Mouse (Mus musculus) cerebellum, postnatal 10 days (tissue): ENCODE data around the gene Phyhipl.

Experiments
- DNase-seq, 2 experiments: peaks; one replicate each; pipeline ENCODE4 v3.0.0; 2021; ENCODE audit warnings: mixed read lengths in 2 of 2

The Phyhipl gene

GRCm38 (mm10) chr10:70631142-70631541, 24.6 kb downstream of the Phyhipl start:
- DNase-seq = no peak

- DNase-seq = no peak
Measured at GRCm38 (mm10) chr10:70623461-70623860, 32.3 kb downstream of the Phyhipl start.

GRCm38 (mm10) chr10:70616377-70616776, 39.4 kb downstream of the Phyhipl start:
- no peak for DNase-seq

GRCm38 (mm10) chr10:70611633-70612032, 44.1 kb downstream of the Phyhipl start:
- no peak for DNase-seq

GRCm38 (mm10) chr10:70599925-70600305, 55.9 kb downstream of the Phyhipl start:
- DNase-seq = no peak

- DNase-seq = peak; percentile 99 to 100
Measured at GRCm38 (mm10) chr10:70599126-70599924, 56.4 kb downstream of the Phyhipl start.

- peak; percentile 83 to 85 for DNase-seq
Measured at GRCm38 (mm10) chr10:70598516-70599125, 57.1 kb downstream of the Phyhipl start.

GRCm38 (mm10) chr10:70598081-70598515, 57.7 kb downstream of the Phyhipl start:
- DNase-seq = peak; percentile 41 to 47

GRCm38 (mm10) chr10:70594007-70594406, 61.8 kb downstream of the Phyhipl start:
- peak; percentile 74 for DNase-seq

- no peak for DNase-seq
Measured at GRCm38 (mm10) chr10:70586876-70587405, 68.8 kb downstream of the Phyhipl start.

GRCm38 (mm10) chr10:70584171-70584570, 71.6 kb downstream of the Phyhipl start:
- no peak for DNase-seq

GRCm38 (mm10) chr10:70581556-70582211, 74.1 kb downstream of the Phyhipl start:
- DNase-seq = peak; percentile 34 to 49

GRCm38 (mm10) chr10:70563636-70564035, 92.1 kb downstream of the Phyhipl start:
- peak; percentile 89 to 92 for DNase-seq

GRCm38 (mm10) chr10:70552531-70552930, 103.2 kb downstream of the Phyhipl start:
- no peak for DNase-seq

GRCm38 (mm10) chr10:70542857-70543256, 112.9 kb downstream of the Phyhipl start:
- DNase-seq = peak; percentile 55 to 67

- peak in 1 of 2 experiments; percentile 62 for DNase-seq
Measured at GRCm38 (mm10) chr10:70540456-70541195, 115.1 kb downstream of the Phyhipl start.

GRCm38 (mm10) chr10:70539251-70539650, 116.5 kb downstream of the Phyhipl start:
- no peak for DNase-seq

GRCm38 (mm10) chr10:70537694-70538093, 118.1 kb downstream of the Phyhipl start:
- no peak for DNase-seq

- DNase-seq = peak; percentile 22 to 30
Measured at GRCm38 (mm10) chr10:70535401-70535800, 120.4 kb downstream of the Phyhipl start.

- no peak for DNase-seq
Measured at GRCm38 (mm10) chr10:70534571-70534970, 121.2 kb downstream of the Phyhipl start.

- no peak for DNase-seq
Measured at GRCm38 (mm10) chr10:70533986-70534385, 121.8 kb downstream of the Phyhipl start.

GRCm38 (mm10) chr10:70533301-70533781, 122.4 kb downstream of the Phyhipl start:
- DNase-seq = peak; percentile 52 to 55
